Mouse (Mus musculus) embryonic fibroblast, embryonic 13.5 days (primary cell): ENCODE results near the gene Nfic. TPM values are rescaled to one million over a fixed set of nuclear protein-coding genes. Genes with fewer than 3 reads are reported as not detected.

ENCODE experiments used
- H3K27ac ChIP-seq: 2 replicates; pipeline ENCODE4 v1.5.1; 2012; ENCODE audit warnings: low read length, control low read depth, inconsistent platforms; ENCODE audit not compliant: insufficient read depth
- H3K4me1 ChIP-seq: 2 replicates; pipeline ENCODE4 v1.6.1; 2011; ENCODE audit warnings: low read length; ENCODE audit not compliant: control insufficient read depth, insufficient read depth
- H3K4me3 ChIP-seq: 2 replicates; pipeline ENCODE4 v1.5.1; 2011; ENCODE audit warnings: mild to moderate bottlenecking, control low read depth, low read length; ENCODE audit not compliant: insufficient read depth
- CTCF ChIP-seq: IDR thresholded peaks from 2 replicates; pipeline ENCODE4 v1.5.1; 2011; ENCODE audit warnings: mild to moderate bottlenecking, control low read depth, low read length, moderate library complexity, borderline replicate concordance; ENCODE audit not compliant: insufficient read depth
- POLR2A ChIP-seq: IDR thresholded peaks from 2 replicates; pipeline ENCODE4 v1.6.1; 2011; ENCODE audit warnings: low read depth, mild to moderate bottlenecking, control low read depth, low read length, moderate library complexity
- polyA plus RNA-seq: library from polyadenylated mRNA; stranded (reverse); fragments of >200 nt; gene quantifications from 2 replicates; pipeline ENCODE4 v1.2.4, GENCODE M21; 2011; ENCODE audit warnings: low read depth; ENCODE audit not compliant: missing spikeins, insufficient read length

The Nfic gene
- polyA plus RNA-seq, 1 experiment = 84.8 TPM

- peaks cover 10% of the 10 kb centered on the region; the same call in 1 of the 2 replicates for H3K4me1 ChIP-seq
- H3K27ac ChIP-seq = peak overlapping the region; percentile 63
- TF ChIP-seq POLR2A (no peak), CTCF (no peak)
- no peak overlapping the region for H3K4me3 ChIP-seq
Measured at GRCm38 (mm10) chr10:81401205-81401520, 54.3 kb downstream of the Nfic start.

- H3K27ac ChIP-seq = no peak overlapping the region
- H3K4me3 ChIP-seq = no peak overlapping the region
- no peak for TF ChIP-seq POLR2A
- TF ChIP-seq CTCF = no peak
- peaks cover 10% of the 10 kb centered on the region; the same call in 1 of the 2 replicates for H3K4me1 ChIP-seq
Measured at GRCm38 (mm10) chr10:81400371-81401204, 54.8 kb downstream of the Nfic start.

- H3K27ac ChIP-seq = no peak overlapping the region
- peaks cover 10% of the 10 kb centered on the region; the same call in 1 of the 2 replicates for H3K4me1 ChIP-seq
- no peak overlapping the region for H3K4me3 ChIP-seq
- no peak for TF ChIP-seq CTCF
- no peak for TF ChIP-seq POLR2A
Measured at GRCm38 (mm10) chr10:81399798-81400308, 55.6 kb downstream of the Nfic start.

- TF ChIP-seq POLR2A (no peak), CTCF (no peak)
- no peak overlapping the region for H3K27ac ChIP-seq
- H3K4me1 ChIP-seq = peaks cover 10% of the 10 kb centered on the region; the same call in 1 of the 2 replicates
- H3K4me3 ChIP-seq = no peak overlapping the region
Measured at GRCm38 (mm10) chr10:81399296-81399695, 56.1 kb downstream of the Nfic start.

GRCm38 (mm10) chr10:81396749-81397148, 58.7 kb downstream of the Nfic start:
- Histone ChIP-seq H3K4me1 (0 out of 2 replicates have a peak, but pooled peaks cover 6% of the 10 kb centered on the region), H3K4me3 (no peak overlapping the region), H3K27ac (no peak overlapping the region)
- TF ChIP-seq CTCF (no peak), POLR2A (no peak)

- H3K27ac ChIP-seq = no peak overlapping the region
- H3K4me1 ChIP-seq = no peaks in the 10 kb centered on the region
- H3K4me3 ChIP-seq = no peak overlapping the region
- TF ChIP-seq CTCF = no peak
- no peak for TF ChIP-seq POLR2A
Measured at GRCm38 (mm10) chr10:81395865-81396264, 59.6 kb downstream of the Nfic start.

GRCm38 (mm10) chr10:81395127-81395526, 60.3 kb downstream of the Nfic start:
- TF ChIP-seq CTCF = peak; percentile 89
- no peak for TF ChIP-seq POLR2A
- H3K4me3 ChIP-seq = no peak overlapping the region
- no peaks in the 10 kb centered on the region for H3K4me1 ChIP-seq
- no peak overlapping the region for H3K27ac ChIP-seq

GRCm38 (mm10) chr10:81393456-81394063, 61.9 kb downstream of the Nfic start:
- no peak overlapping the region for H3K27ac ChIP-seq
- no peak for TF ChIP-seq POLR2A
- TF ChIP-seq CTCF = no peak
- no peaks in the 10 kb centered on the region for H3K4me1 ChIP-seq
- H3K4me3 ChIP-seq = no peak overlapping the region

- H3K4me3 ChIP-seq = no peak within 1 kb of the TSS
- 0 out of 2 replicates have a peak, but pooled peaks have one; percentile 8 for TF ChIP-seq POLR2A
- no peak for TF ChIP-seq CTCF
- no peaks in the 10 kb centered on the region for H3K4me1 ChIP-seq
- no peak within 1 kb of the TSS for H3K27ac ChIP-seq
Measured at GRCm38 (mm10) chr10:81392781-81393185, 62.7 kb downstream of the Nfic start, which contains the start of gene Smim24. Gene Smim24 (plus strand): TSS chr10:81393051.

- no peak overlapping the region for H3K27ac ChIP-seq
- no peaks in the 10 kb centered on the region for H3K4me1 ChIP-seq
- H3K4me3 ChIP-seq = no peak overlapping the region
- no peak for TF ChIP-seq POLR2A
Measured at GRCm38 (mm10) chr10:81392270-81392669, 63.2 kb downstream of the Nfic start.
